Mouse (Mus musculus): ENCODE results near the gene Rfc5.
"Not testable (repeated sequence)": the region's sequence is repeated elsewhere in the genome, so short reads cannot be mapped to it uniquely, and the experiment has no call there.

The Rfc5 gene

GRCm38 (mm10) chr5:117347011-117347410 is 41.8 kb downstream of the Rfc5 start:
- no peak for DNase-seq

DNA sequence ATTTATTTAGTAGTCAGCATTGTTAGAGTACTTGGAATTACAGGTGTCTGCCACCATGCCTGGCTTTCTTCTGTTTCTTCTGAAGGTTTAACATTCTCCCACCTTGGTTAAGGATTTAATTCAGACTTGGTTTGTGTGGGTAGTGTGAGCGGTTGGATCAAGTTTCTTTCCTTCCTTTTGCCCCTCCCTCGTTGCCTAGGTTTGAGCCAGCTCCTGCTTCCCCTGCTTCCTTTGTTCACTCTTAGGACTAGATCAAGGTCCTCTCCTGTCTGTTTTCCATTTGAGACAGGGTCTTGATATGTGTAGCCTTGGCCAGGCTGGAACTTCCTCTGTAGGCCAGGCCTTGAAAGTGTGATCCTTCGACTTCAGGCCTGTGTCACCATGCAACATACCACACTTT is 42.6 kb downstream of the Rfc5 start:
- DNase-seq: no peak

GRCm38 (mm10) chr5:117345432-117345976 is 43.3 kb downstream of the Rfc5 start:
- DNase-seq: no peak

DNA sequence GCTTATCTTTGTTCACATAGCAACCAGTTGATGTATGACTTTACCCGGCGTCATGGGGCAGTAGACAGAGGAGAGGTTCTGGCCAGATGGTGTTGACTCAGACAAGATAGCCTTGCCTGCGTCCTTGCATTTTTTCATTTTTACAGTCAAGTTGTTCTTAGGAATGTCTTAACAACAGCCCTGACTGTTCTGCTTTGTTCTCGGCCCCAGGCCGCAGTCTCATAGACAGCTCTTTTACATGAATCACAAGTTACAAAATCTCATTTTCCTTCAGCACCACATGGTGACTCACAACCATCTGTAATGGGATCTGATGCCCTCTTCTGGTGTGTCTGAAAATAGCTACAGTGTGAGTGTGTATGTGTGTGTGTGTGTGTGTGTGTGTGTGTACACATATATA is 44.4 kb downstream of the Rfc5 start:
- not testable (repeated sequence) for DNase-seq

DNA sequence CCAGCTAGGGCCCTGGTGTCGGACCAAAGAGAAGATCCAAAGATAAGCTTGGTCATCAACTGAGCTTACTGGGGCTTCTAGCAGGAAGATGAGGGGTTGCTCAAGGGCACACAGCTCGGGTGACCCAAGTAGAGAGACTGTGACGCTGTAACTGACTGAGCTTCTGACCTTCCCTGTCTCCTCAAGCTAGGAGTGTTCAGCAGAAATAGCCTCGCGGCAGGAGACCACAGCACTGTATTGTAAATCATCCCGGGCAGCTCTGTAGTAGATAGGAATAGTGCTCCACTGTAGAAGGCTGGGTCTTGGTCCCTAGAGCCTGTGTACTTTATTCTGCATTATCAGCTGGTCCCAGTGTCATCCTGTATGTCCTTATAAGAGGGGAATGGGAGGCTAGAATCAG is 47.0 kb downstream of the Rfc5 start:
- DNase-seq: no peak

DNA sequence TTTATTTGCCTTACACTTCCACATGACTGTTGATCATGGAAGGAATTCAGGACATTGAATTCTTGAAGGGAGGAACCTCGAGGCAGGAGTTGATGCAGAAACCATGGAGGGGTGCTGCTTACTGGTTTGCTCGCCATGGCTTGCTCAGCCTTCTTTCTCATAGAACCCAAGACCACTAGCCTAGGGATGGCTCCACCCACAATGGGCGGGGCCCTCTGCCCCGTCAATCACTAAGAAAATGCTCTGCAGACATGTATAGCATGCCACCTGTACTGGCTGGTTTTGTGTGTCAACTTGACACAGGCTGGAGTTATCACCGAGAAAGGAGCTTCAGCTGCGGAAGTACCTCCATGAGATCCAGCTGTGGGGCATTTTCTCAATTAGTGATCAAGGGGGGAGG is 48.8 kb downstream of the Rfc5 start:
- DNase-seq: no peak

DNA sequence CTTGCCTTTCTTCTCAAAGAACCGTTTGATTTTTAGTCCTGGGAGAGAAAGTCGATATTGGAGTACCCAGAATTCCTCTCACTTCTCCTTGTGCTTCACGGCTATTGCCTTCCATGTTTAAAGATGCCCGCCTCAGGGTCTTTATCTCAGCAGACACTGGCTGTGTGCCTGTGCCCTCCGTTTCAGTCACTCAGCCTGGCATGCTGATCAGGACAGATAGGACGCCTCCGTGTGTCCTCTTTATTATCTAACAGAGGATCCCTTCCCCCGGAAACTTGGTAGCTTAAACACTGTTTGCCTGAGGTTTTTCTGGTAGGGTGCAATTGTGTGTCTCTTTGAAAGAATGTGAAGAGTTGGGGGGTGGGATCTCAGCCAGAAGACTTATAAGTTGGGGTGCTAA is 50.3 kb downstream of the Rfc5 start:
- DNase-seq: no peak

GRCm38 (mm10) chr5:117337999-117338398 is 50.8 kb downstream of the Rfc5 start:
- no peak for DNase-seq

GRCm38 (mm10) chr5:117330457-117330856 is 58.4 kb downstream of the Rfc5 start:
- peak; percentile 43 for DNase-seq

Data from lung, postnatal 10 days (tissue).